Mouse (Mus musculus) E14TG2a.4 (cell line): ENCODE measurements around the gene Zbtb7a.

ENCODE experiments used
- CTCF ChIP-seq: conservative IDR thresholded peaks from 2 replicates; pipeline ENCODE4 v1.5.1; 2014; ENCODE audit warnings: low read length
- NANOG ChIP-seq: IDR thresholded peaks from 2 replicates; pipeline ENCODE4 v1.6.1; 2014; ENCODE audit warnings: borderline replicate concordance, low read length, mixed read lengths
- POU5F1 ChIP-seq: IDR thresholded peaks from 2 replicates; pipeline ENCODE4 v1.6.1; 2014; ENCODE audit warnings: low read length, borderline replicate concordance

- no peak for TF ChIP-seq CTCF
- no peak for TF ChIP-seq NANOG
- TF ChIP-seq POU5F1 = no peak
These were observed 28.8 kb upstream of the Zbtb7a start for GRCm38 (mm10) chr10:81106113-81106721.
